20 mouse cellular contexts compared by ENCODE assay signal in the genomic region with DNA sequence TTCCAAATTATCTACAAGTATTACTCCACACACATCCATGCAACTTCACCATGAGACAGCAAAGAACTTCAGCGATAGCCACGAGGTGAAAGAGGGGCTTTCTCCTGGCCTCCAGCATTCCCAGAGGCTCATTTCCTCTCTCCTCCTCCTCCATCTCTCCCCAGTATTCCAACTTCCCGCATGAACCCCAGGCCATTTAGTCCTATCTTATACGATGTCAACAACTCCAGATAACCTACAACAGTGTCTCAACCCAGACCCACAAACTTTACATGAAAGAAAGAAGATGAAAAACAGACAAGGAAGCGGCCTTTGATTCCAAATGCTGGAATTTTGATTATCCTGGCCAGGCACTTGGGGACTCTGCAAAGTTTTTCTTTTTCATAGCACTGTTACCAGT.
"Had no signal": no experiment of that assay in that cellular context is flagged by ENCODE, and none has a peak within 500 bp of the region (broad histone marks: within the 10 kb centered on the region; RNA-seq: fewer than 3 reads in every experiment).

No protein-coding gene starts in this region.

- H3K27ac ChIP-seq: kidney, embryonic 15.5 days; left cerebral cortex, adult 2 months; liver, embryonic 12.5 days; liver, embryonic 15.5 days; lung, embryonic 15.5 days; midbrain, embryonic 12.5 days; midbrain, embryonic 15.5 days; neural tube, embryonic 13.5 days; stomach, embryonic 15.5 days had no signal

- H3K36me3 ChIP-seq: kidney, embryonic 15.5 days; liver, embryonic 12.5 days; liver, embryonic 15.5 days; lung, embryonic 15.5 days; midbrain, embryonic 12.5 days; midbrain, embryonic 15.5 days; neural tube, embryonic 13.5 days; stomach, embryonic 15.5 days had no signal

- ATAC-seq: liver, embryonic 12.5 days; midbrain, embryonic 15.5 days had no signal

- H3K9me3 ChIP-seq: kidney, embryonic 15.5 days; liver, embryonic 12.5 days; liver, embryonic 15.5 days; lung, embryonic 15.5 days; midbrain, embryonic 12.5 days; midbrain, embryonic 15.5 days; neural tube, embryonic 13.5 days; stomach, embryonic 15.5 days had no signal

- DNase-seq: kidney, postnatal 10 days; kidney, postnatal 36 days; layer of hippocampus, postnatal 36 days; lung, adult 18-20 months; lung, postnatal 10 days; lung, postnatal 4 days; retina, postnatal 1 day; right cerebral cortex, postnatal 25 days; spleen, adult 18-20 months; thymus, postnatal 25 days had no signal

- H3K27me3 ChIP-seq: kidney, embryonic 15.5 days; liver, embryonic 15.5 days; lung, embryonic 15.5 days; midbrain, embryonic 12.5 days; midbrain, embryonic 15.5 days; neural tube, embryonic 13.5 days; stomach, embryonic 15.5 days had no signal

- H3K4me2 ChIP-seq: kidney, embryonic 15.5 days; liver, embryonic 12.5 days; liver, embryonic 15.5 days; lung, embryonic 15.5 days; midbrain, embryonic 12.5 days; midbrain, embryonic 15.5 days; neural tube, embryonic 13.5 days; stomach, embryonic 15.5 days had no signal

- H3K4me1 ChIP-seq: kidney, embryonic 15.5 days; liver, embryonic 12.5 days; liver, embryonic 15.5 days; midbrain, embryonic 12.5 days; midbrain, embryonic 15.5 days; neural tube, embryonic 13.5 days; stomach, embryonic 15.5 days had no signal

- H3K4me3 ChIP-seq: kidney, embryonic 15.5 days; left cerebral cortex, adult 2 months; liver, embryonic 12.5 days; liver, embryonic 15.5 days; lung, embryonic 15.5 days; midbrain, embryonic 12.5 days; midbrain, embryonic 15.5 days; myocyte; neural tube, embryonic 13.5 days; stomach, embryonic 15.5 days had no signal

- H3K9ac ChIP-seq: kidney, embryonic 15.5 days; liver, embryonic 12.5 days; liver, embryonic 15.5 days; lung, embryonic 15.5 days; midbrain, embryonic 12.5 days; midbrain, embryonic 15.5 days; neural tube, embryonic 13.5 days; stomach, embryonic 15.5 days had no signal
